Mouse (Mus musculus) liver, postnatal 0 days (tissue): ENCODE measurements around the gene Cand1. TPM values are rescaled to one million over a fixed set of nuclear protein-coding genes. Genes with fewer than 3 reads are reported as not detected.

ENCODE experiments used
- ATAC-seq: fragments of 200-750 bp; cut with Nextera tagmentation; 2 replicates; pipeline ENCODE4 v1.8.0; 2017; ENCODE audit warnings: mild to moderate bottlenecking, moderate library complexity
- DNase-seq: peaks from one replicate; pipeline ENCODE4 v3.0.0-alpha.2; 2016
- H3K27ac ChIP-seq: fragments of 300-500 bp; sonication (generic); 2 replicates; pipeline ENCODE4 v1.5.1; 2014; ENCODE audit warnings: antibody characterized with exemption, moderate library complexity, mild to moderate bottlenecking, low read depth
- H3K27me3 ChIP-seq: fragments of 300-500 bp; sonication (generic); 2 replicates; pipeline ENCODE4 v1.6.1; 2014; ENCODE audit warnings: low read length, control low read depth, mixed read lengths; ENCODE audit not compliant: insufficient read depth
- H3K36me3 ChIP-seq: fragments of 300-500 bp; sonication (generic); replicated peaks from 2 replicates; pipeline ENCODE4 v1.6.1; 2014; ENCODE audit warnings: mild to moderate bottlenecking, control low read depth, low read length, moderate library complexity, mixed read lengths; ENCODE audit not compliant: insufficient read depth
- H3K4me1 ChIP-seq: fragments of 300-500 bp; sonication (generic); 2 replicates; pipeline ENCODE4 v1.6.1; 2014; ENCODE audit warnings: antibody characterized with exemption, mild to moderate bottlenecking, control low read depth; ENCODE audit not compliant: insufficient read depth
- H3K4me2 ChIP-seq: fragments of 300-500 bp; sonication (generic); 2 replicates; pipeline ENCODE4 v1.6.1; 2014; ENCODE audit warnings: low read depth, mild to moderate bottlenecking, low read length, moderate library complexity, mixed read lengths
- H3K4me3 ChIP-seq: fragments of 300-500 bp; sonication (generic); 2 replicates; pipeline ENCODE4 v1.5.1; 2014; ENCODE audit warnings: low read depth, low read length
- H3K9ac ChIP-seq: fragments of 300-500 bp; sonication (generic); replicated peaks from 2 replicates; pipeline ENCODE4 v1.6.1; 2014; ENCODE audit warnings: mild to moderate bottlenecking, moderate library complexity
- H3K9me3 ChIP-seq: fragments of 300-500 bp; sonication (generic); 2 replicates; pipeline ENCODE4 v1.6.1; 2016; ENCODE audit warnings: mild to moderate bottlenecking, control low read depth, low read length, mixed read lengths
- CTCF ChIP-seq: sonication (generic); IDR thresholded peaks from 2 replicates; pipeline ENCODE4 v1.5.1; 2016; ENCODE audit warnings: antibody characterized with exemption, low read depth
- EP300 ChIP-seq: IDR thresholded peaks from 2 replicates; pipeline ENCODE4 v1.6.1; 2016; ENCODE audit warnings: antibody characterized with exemption, low read depth, mild to moderate bottlenecking
- WGBS: fragments of 180-500 bp; shearing (Covaris S2); extraction: QIAGEN DNeasy Blood & Tissue Kit; methylation state at CpG from one replicate; pipeline ENCODE4 v1.1.7; 2014; ENCODE audit not compliant: insufficient replicate concordance; 5-methylcytosine and 5-hydroxymethylcytosine counted together
- polyA plus RNA-seq: library from polyadenylated mRNA; unstranded; fragments of >200 nt; fragmentation: Nextera tagmentation; extraction: Ambion mirVana; gene quantifications from 2 replicates; pipeline ENCODE4 v1.2.1, GENCODE M21; 2015

Cand1 gene
- polyA plus RNA-seq, 1 experiment from 2014 or later = 8.5 TPM

GRCm38 (mm10) chr10:119204334-119204946, 35.4 kb downstream of the Cand1 start:
- no peak overlapping the region for H3K4me2 ChIP-seq
- DNase-seq (no peak), ATAC-seq (no peak)
- no peaks in the 10 kb centered on the region for H3K9me3 ChIP-seq
- TF ChIP-seq CTCF (peak; percentile 25; the same call in 1 of the 2 replicates), EP300 (no peak)
- peaks cover 56% of the 10 kb centered on the region for H3K36me3 ChIP-seq
- no peak overlapping the region for H3K9ac ChIP-seq
- no peak overlapping the region for H3K27ac ChIP-seq
- no peaks in the 10 kb centered on the region for H3K27me3 ChIP-seq
- no peaks in the 10 kb centered on the region for H3K4me1 ChIP-seq
- no peak overlapping the region for H3K4me3 ChIP-seq
- WGBS = 50% methylated on average over 12 of the region's 12 CpGs

GRCm38 (mm10) chr10:119199864-119200263, 40.0 kb downstream of the Cand1 start:
- no peak overlapping the region for H3K9ac ChIP-seq
- no peak overlapping the region for H3K27ac ChIP-seq
- no peak overlapping the region for H3K4me3 ChIP-seq
- no peak for DNase-seq
- H3K36me3 ChIP-seq = peaks cover 18% of the 10 kb centered on the region
- TF ChIP-seq EP300 = no peak
- no peak for TF ChIP-seq CTCF
- WGBS = 79% methylated on average over 5 of the region's 5 CpGs
- no peaks in the 10 kb centered on the region for H3K27me3 ChIP-seq
- H3K9me3 ChIP-seq = no peaks in the 10 kb centered on the region
- H3K4me1 ChIP-seq = no peaks in the 10 kb centered on the region
- H3K4me2 ChIP-seq = no peak overlapping the region
- no peak for ATAC-seq

DNA sequence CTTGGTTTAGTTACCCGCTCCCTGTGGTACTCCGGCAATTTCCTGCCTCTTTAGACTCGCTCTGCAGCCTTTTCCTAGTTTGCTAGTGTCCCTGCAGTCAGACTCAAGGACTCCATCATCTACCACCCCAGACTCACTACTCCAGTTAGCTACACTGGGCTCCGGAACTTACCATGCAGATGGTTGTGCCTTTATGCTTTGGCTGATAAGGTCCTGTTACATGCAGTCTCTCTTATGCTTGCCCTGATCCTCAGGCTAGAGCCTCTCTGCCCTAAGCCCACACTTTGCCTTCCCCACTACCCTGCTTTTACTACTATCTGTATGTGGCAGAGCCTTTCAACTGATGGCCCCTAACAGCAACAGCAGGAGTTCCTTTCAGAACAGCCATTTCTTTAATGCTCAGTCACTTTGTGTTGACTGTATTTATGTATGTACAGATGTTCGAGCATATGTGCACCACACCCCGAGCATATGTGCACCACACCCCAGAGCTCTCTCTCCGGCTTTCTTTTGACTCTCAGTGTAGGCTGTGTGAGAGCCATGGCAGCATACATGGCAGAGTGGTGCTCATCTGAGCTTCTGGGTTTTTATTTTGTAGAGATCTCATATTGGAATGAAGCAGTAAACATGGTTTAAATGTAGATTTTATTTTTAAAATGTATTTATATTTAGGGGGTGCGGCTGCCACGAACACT, 41.5 kb downstream of the Cand1 start:
- DNase-seq (no peak), ATAC-seq (peak; percentile 64; the same call in 1 of the 2 replicates)
- no peak overlapping the region for H3K27ac ChIP-seq
- H3K27me3 ChIP-seq = no peaks in the 10 kb centered on the region
- no peaks in the 10 kb centered on the region for H3K9me3 ChIP-seq
- peaks cover 17% of the 10 kb centered on the region for H3K36me3 ChIP-seq
- WGBS = 84% methylated on average over 9 of the region's 9 CpGs
- no peak overlapping the region for H3K9ac ChIP-seq
- TF ChIP-seq EP300 (no peak), CTCF (no peak)
- H3K4me3 ChIP-seq = no peak overlapping the region
- H3K4me1 ChIP-seq = no peaks in the 10 kb centered on the region
- H3K4me2 ChIP-seq = no peak overlapping the region

- TF ChIP-seq CTCF = no peak
- no peak for TF ChIP-seq EP300
- no peak overlapping the region for H3K4me2 ChIP-seq
- ATAC-seq (no peak), DNase-seq (no peak)
- no peaks in the 10 kb centered on the region for H3K9me3 ChIP-seq
- peaks cover 10% of the 10 kb centered on the region for H3K36me3 ChIP-seq
- WGBS = 87% methylated on average over 13 of the region's 13 CpGs
- no peak overlapping the region for H3K4me3 ChIP-seq
- peaks cover under 1% of the 10 kb centered on the region; the same call in 1 of the 2 replicates for H3K4me1 ChIP-seq
- no peaks in the 10 kb centered on the region for H3K27me3 ChIP-seq
- H3K9ac ChIP-seq = no peak overlapping the region
- H3K27ac ChIP-seq = no peak overlapping the region
Observed at GRCm38 (mm10) chr10:119197621-119198150, 42.2 kb downstream of the Cand1 start.

DNA sequence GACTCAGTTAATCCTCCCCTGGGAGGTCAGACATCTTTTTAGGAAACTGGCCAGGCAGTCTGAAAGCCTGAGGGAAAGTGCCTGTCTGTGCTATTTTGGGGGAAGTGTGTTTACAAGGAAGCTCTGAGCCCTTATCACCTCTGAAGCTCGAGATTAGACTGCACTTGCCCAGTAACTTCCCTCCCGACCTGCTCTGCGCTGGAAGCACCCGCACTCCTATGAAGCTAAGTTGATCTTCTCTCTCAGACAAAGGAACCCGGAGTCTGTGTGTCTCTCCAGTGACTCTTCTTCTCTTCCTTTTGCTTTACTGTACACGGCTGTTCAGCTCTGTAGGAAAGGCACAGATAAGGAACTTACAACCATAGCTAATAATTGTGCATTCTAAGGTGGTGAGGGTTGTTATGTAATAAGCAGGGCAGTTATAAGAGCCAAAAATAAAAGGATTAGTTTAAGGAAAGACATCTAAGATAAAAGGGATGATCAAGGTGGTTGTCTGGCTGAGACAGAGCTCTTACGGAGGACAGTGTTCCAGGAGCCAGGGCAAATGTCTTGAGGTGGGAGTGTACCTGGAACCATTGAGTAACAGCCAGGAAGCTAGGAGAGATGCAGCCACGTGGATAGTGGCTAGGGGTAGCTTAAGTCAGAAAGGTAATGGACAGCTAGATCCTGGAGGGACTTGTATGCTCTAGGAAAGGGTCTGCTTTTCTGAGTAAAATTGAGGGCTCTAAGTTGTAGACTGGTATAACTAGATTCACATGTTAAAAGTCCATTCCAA, 47.1 kb downstream of the Cand1 start:
- peak overlapping the region; percentile 8; the same call in 1 of the 2 replicates for H3K4me2 ChIP-seq
- DNase-seq = no peak

GRCm38 (mm10) chr10:119187720-119188119, 52.1 kb downstream of the Cand1 start:
- Histone ChIP-seq H3K4me2 (no peak overlapping the region), H3K9me3 (no peaks in the 10 kb centered on the region; the same call in 1 of the 2 replicates), H3K4me3 (no peak overlapping the region), H3K36me3 (no peaks in the 10 kb centered on the region), H3K27me3 (no peaks in the 10 kb centered on the region), H3K9ac (no peak overlapping the region), H3K4me1 (peaks cover 5% of the 10 kb centered on the region; the same call in 1 of the 2 replicates), H3K27ac (no peak overlapping the region)
- 39% methylated on average over 4 of the region's 4 CpGs for WGBS
- ATAC-seq (no peak), DNase-seq (no peak)
- TF ChIP-seq CTCF = no peak
- TF ChIP-seq EP300 = no peak

More for the DNA sequence above, 47.1 kb downstream of the Cand1 start:
- no peaks in the 10 kb centered on the region for H3K9me3 ChIP-seq
- H3K4me3 ChIP-seq = no peak overlapping the region
- H3K4me1 ChIP-seq = peaks cover 3% of the 10 kb centered on the region; the same call in 1 of the 2 replicates
- no peaks in the 10 kb centered on the region for H3K36me3 ChIP-seq
- H3K27ac ChIP-seq = no peak overlapping the region
- H3K27me3 ChIP-seq = no peaks in the 10 kb centered on the region
- TF ChIP-seq CTCF = no peak
- no peak for TF ChIP-seq EP300
- no peak overlapping the region for H3K9ac ChIP-seq
- 19% methylated on average over 8 of the region's 8 CpGs for WGBS
- no peak for ATAC-seq
